Mouse (Mus musculus) bone marrow macrophage, adult 2 months (primary cell): ENCODE data around the gene Sec22b.

Experiments
- CTCF ChIP-seq: IDR thresholded peaks from 2 replicates; pipeline ENCODE4 v1.5.1; 2012; ENCODE audit warnings: low read depth, mild to moderate bottlenecking, low read length, moderate library complexity
- POLR2A ChIP-seq: IDR thresholded peaks from 2 replicates; pipeline ENCODE4 v1.6.1; 2012; ENCODE audit warnings: mild to moderate bottlenecking, low read depth, low read length, borderline replicate concordance

DNA sequence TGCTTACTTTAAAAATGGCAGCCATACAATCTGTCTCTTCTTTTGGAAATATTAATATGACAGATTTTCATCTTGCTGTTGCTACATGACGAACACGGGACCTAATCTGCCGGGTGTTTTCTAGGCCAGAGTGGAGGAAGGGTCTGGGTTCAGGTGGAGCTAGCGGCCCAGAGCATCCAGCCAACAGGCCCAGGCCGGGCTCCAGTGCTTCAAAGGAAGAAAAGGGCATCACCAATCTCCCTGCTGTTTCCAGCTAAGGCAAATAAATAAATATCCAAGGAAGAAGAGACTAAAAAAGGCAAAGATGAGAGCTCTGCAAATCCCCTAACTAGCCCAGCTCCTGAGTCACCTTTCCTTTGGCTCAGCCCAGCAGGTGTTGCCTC, 13.2 kb upstream of the Sec22b start:
- no peak for TF ChIP-seq POLR2A
- no peak for TF ChIP-seq CTCF
